Mouse (Mus musculus) G1E (cell line): Measurements from ENCODE around the gene Mlec.

Source experiments
- CTCF ChIP-seq: IDR thresholded peaks from 2 replicates; pipeline ENCODE4 v1.5.1; 2012; ENCODE audit warnings: low read depth, low read length, inconsistent platforms, mixed read lengths
- GATA1 ChIP-seq: IDR thresholded peaks from 2 replicates; pipeline ENCODE4 v1.6.1; 2012; ENCODE audit warnings: borderline replicate concordance, low read length, inconsistent platforms, mixed read lengths

GRCm38 (mm10) chr5:115168641-115169415 is 10.8 kb upstream of the Mlec start:
- no peak for TF ChIP-seq CTCF
- no peak for TF ChIP-seq GATA1
